Mouse (Mus musculus) forebrain, embryonic 12.5 days (tissue): Measurements from ENCODE around the gene Tuba4a. TPM values are rescaled to one million over a fixed set of nuclear protein-coding genes. Genes with fewer than 3 reads are reported as not detected.

Source experiments
- ATAC-seq: fragments of 200-750 bp; cut with Nextera tagmentation; 2 replicates; pipeline ENCODE4 v1.8.0; 2017; ENCODE audit warnings: moderate TSS enrichment; ENCODE audit not compliant: low FRiP score
- H3K27ac ChIP-seq: fragments of 300-500 bp; sonication (generic); 2 replicates; pipeline ENCODE4 v1.5.1; 2016; ENCODE audit warnings: mild to moderate bottlenecking
- H3K27me3 ChIP-seq: fragments of 300-500 bp; sonication (generic); 2 replicates; pipeline ENCODE4 v1.6.1; 2016; ENCODE audit warnings: mild to moderate bottlenecking
- H3K36me3 ChIP-seq: fragments of 300-500 bp; sonication (generic); replicated peaks from 2 replicates; pipeline ENCODE4 v1.6.1; 2016; ENCODE audit warnings: mild to moderate bottlenecking
- H3K4me1 ChIP-seq: fragments of 300-500 bp; sonication (generic); 2 replicates; pipeline ENCODE4 v1.6.1; 2016
- H3K4me2 ChIP-seq: fragments of 300-500 bp; sonication (generic); 2 replicates; pipeline ENCODE4 v1.6.1; 2016; ENCODE audit warnings: mild to moderate bottlenecking, moderate library complexity
- H3K4me3 ChIP-seq: fragments of 300-500 bp; sonication (generic); replicated peaks from 2 replicates; pipeline ENCODE4 v1.5.1; 2016; ENCODE audit warnings: mild to moderate bottlenecking
- H3K9ac ChIP-seq: fragments of 300-500 bp; sonication (generic); 2 replicates; pipeline ENCODE4 v1.6.1; 2016; ENCODE audit warnings: mild to moderate bottlenecking
- H3K9me3 ChIP-seq: fragments of 300-500 bp; sonication (generic); 2 replicates; pipeline ENCODE4 v1.6.1; 2016
- WGBS: fragments of 180-500 bp; shearing (Covaris S2); methylation state at CpG from one replicate; pipeline ENCODE4 v1.1.7; 2016; 5-methylcytosine and 5-hydroxymethylcytosine counted together
- microRNA-seq: library from miRNA; unstranded; fragments of <30 nt; microRNA quantifications from one replicate; pipeline ENCODE4, GENCODE M21; 2017
- polyA plus RNA-seq: library from polyadenylated mRNA; unstranded; fragments of >200 nt; fragmentation: Nextera tagmentation; extraction: Ambion mirVana; gene quantifications from 2 replicates; pipeline ENCODE4 v1.2.1, GENCODE M21; 2016

Gene Tuba4a
- polyA plus RNA-seq, 1 experiment from 2014 or later: 9.1 TPM

GRCm38 (mm10) chr1:75168093-75168471, 51.6 kb downstream of the Tuba4a start:
- Histone ChIP-seq H3K27ac (0 out of 2 replicates have a peak overlapping the region, but pooled peaks have one; percentile 87), H3K4me3 (peak overlapping the region; percentile 61), H3K27me3 (no peaks in the 10 kb centered on the region), H3K4me2 (peak overlapping the region; percentile 56), H3K9me3 (no peaks in the 10 kb centered on the region), H3K4me1 (peaks cover 14% of the 10 kb centered on the region), H3K9ac (peak overlapping the region; percentile 55; the same call in 1 of the 2 replicates), H3K36me3 (peaks cover 25% of the 10 kb centered on the region)
- 11% methylated on average over 7 of the region's 7 CpGs for WGBS
- peak; percentile 36; the same call in 1 of the 2 replicates for ATAC-seq

Small RNAs within 50 kb of the gene (microRNA-seq; reads per million reads assigned to microRNA genes)
- not detected for gene Gm27943

Other genes starting within 250 kb of the Tuba4a start
- gene Nhej1, start 94.7 kb downstream of the Tuba4a start, polyA plus RNA-seq: 10.1 and 10.9 TPM in 2 replicates
- not detected in 2 replicates for gene Slc23a3, start 86.0 kb downstream of the Tuba4a start, polyA plus RNA-seq
- gene Cnppd1, start 77.2 kb downstream of the Tuba4a start, polyA plus RNA-seq: 48.1 and 50.5 TPM in 2 replicates
- gene Retreg2, start 77.1 kb downstream of the Tuba4a start, polyA plus RNA-seq: 63.5 and 70.6 TPM in 2 replicates
- gene Zfand2b, start 51.2 kb downstream of the Tuba4a start, polyA plus RNA-seq: 30.4 and 32.8 TPM in 2 replicates
- gene Abcb6, start 39.5 kb downstream of the Tuba4a start, polyA plus RNA-seq: 30.8 and 36.3 TPM in 2 replicates
- 21.5 and 23.4 TPM in 2 replicates for gene Ankzf1, start 27.7 kb downstream of the Tuba4a start, polyA plus RNA-seq
- 29.1 and 29.9 TPM in 2 replicates for gene Atg9a, start 27.7 kb downstream of the Tuba4a start, polyA plus RNA-seq
- gene Glb1l, start 9.1 kb downstream of the Tuba4a start, polyA plus RNA-seq: 22.6 and 22.7 TPM in 2 replicates
- gene Stk16, start 9.0 kb downstream of the Tuba4a start, polyA plus RNA-seq: 122 and 132 TPM in 2 replicates
- not detected in 2 replicates for gene A630095N17Rik, start 12.2 kb upstream of the Tuba4a start, polyA plus RNA-seq
- gene Dnajb2, start 16.5 kb upstream of the Tuba4a start, polyA plus RNA-seq: 38.1 and 41.5 TPM in 2 replicates
- 6.8 and 7.5 TPM in 2 replicates for gene Ptprn, start 44.6 kb upstream of the Tuba4a start, polyA plus RNA-seq
- gene Resp18, start 58.5 kb upstream of the Tuba4a start, polyA plus RNA-seq: 29.2 and 32.8 TPM in 2 replicates
- 137 and 140 TPM in 2 replicates for gene Dnpep, start 98.1 kb upstream of the Tuba4a start, polyA plus RNA-seq
- 0.74 and 0.78 TPM in 2 replicates for gene Des, start 140.5 kb upstream of the Tuba4a start, polyA plus RNA-seq
- 10.0 and 11.3 TPM in 2 replicates for gene Speg, start 155.4 kb upstream of the Tuba4a start, polyA plus RNA-seq
- gene Gmppa, start 216.1 kb upstream of the Tuba4a start, polyA plus RNA-seq: 54.8 and 55.8 TPM in 2 replicates
- gene Asic4, start 230.6 kb upstream of the Tuba4a start, polyA plus RNA-seq: 6.4 and 8.2 TPM in 2 replicates